Mouse (Mus musculus) G1E (cell line): Measurements from ENCODE around the gene Pih1d1. TPM values are rescaled to one million over a fixed set of nuclear protein-coding genes. Genes with fewer than 3 reads are reported as not detected.
A peak's percentile ranks its signal among the peaks of the same experiment; 100 is the strongest.
"Not testable (repeated sequence)": the region's sequence is repeated elsewhere in the genome, so short reads cannot be mapped to it uniquely, and the experiment has no call there.

Experiments used
- ATAC-seq: 2 replicates; pipeline ENCODE4 v1.8.0; 2016; ENCODE audit warnings: mild to moderate bottlenecking; ENCODE audit not compliant: insufficient number of reproducible peaks, poor library complexity, low FRiP score, severe bottlenecking; ENCODE audit errors: extremely low read depth
- DNase-seq: peaks from one replicate; pipeline ENCODE4 v3.0.0; 2012; ENCODE audit warnings: low spot score
- H3K27me3 ChIP-seq: 2 replicates; pipeline ENCODE4 v1.6.1; 2012; ENCODE audit warnings: mild to moderate bottlenecking, low read length, inconsistent platforms; ENCODE audit not compliant: insufficient read depth
- H3K36me3 ChIP-seq: replicated peaks from 2 replicates; pipeline ENCODE3; 2012; ENCODE audit warnings: mild to moderate bottlenecking, inconsistent platforms
- H3K4me1 ChIP-seq: 2 replicates; pipeline ENCODE4 v1.6.1; 2012; ENCODE audit warnings: low read depth, low read length, inconsistent platforms, mixed read lengths; ENCODE audit not compliant: insufficient read depth
- H3K4me3 ChIP-seq: 2 replicates; pipeline ENCODE4 v1.5.1; 2012; ENCODE audit warnings: low read depth, mild to moderate bottlenecking, inconsistent platforms, low read length, moderate library complexity, mixed read lengths
- H3K9me3 ChIP-seq: replicated peaks from 2 replicates; pipeline ENCODE4 v1.6.1; 2012; ENCODE audit warnings: inconsistent platforms
- CTCF ChIP-seq: IDR thresholded peaks from 2 replicates; pipeline ENCODE4 v1.5.1; 2012; ENCODE audit warnings: low read depth, low read length, inconsistent platforms, mixed read lengths
- GATA1 ChIP-seq: IDR thresholded peaks from 2 replicates; pipeline ENCODE4 v1.6.1; 2012; ENCODE audit warnings: borderline replicate concordance, low read length, inconsistent platforms, mixed read lengths
- GATA2 ChIP-seq: IDR thresholded peaks from 2 replicates; pipeline ENCODE4 v1.6.1; 2012; ENCODE audit warnings: low read depth, low read length, inconsistent platforms, borderline replicate concordance
- POLR2AphosphoS5 ChIP-seq: IDR thresholded peaks from 2 replicates; pipeline ENCODE4 v1.6.1; 2012; ENCODE audit warnings: low read depth, low read length, inconsistent platforms; ENCODE audit not compliant: insufficient replicate concordance
- TAL1 ChIP-seq: conservative IDR thresholded peaks from 2 replicates; pipeline ENCODE4 v1.6.1; 2012; ENCODE audit warnings: low read depth, low read length, inconsistent platforms, mixed read lengths
- polyA plus RNA-seq: library from polyadenylated mRNA; stranded (reverse); fragments of >175 nt; gene quantifications from 2 replicates; pipeline ENCODE4 v1.2.3, GENCODE M21; 2012
- total RNA-seq, 2 experiments: library from RNA; stranded (forward) in 1 of 2; stranded (reverse) in 1 of 2; fragments of 200-1000 nt in 1 of 2; fragments of >200 nt in 1 of 2; fragmentation: Nextera tagmentation in 1 of 2; gene quantifications; 2 replicates each; pipeline ENCODE4 v1.2.3; 2014 to 2017

Pih1d1 gene
- total RNA-seq (2014; fragmentation: Nextera tagmentation) (82.8 and 124 TPM in 2 replicates), total RNA-seq (2017) (60.9 and 68.4 TPM in 2 replicates), polyA plus RNA-seq (46.4 TPM in 2 replicates)

DNA sequence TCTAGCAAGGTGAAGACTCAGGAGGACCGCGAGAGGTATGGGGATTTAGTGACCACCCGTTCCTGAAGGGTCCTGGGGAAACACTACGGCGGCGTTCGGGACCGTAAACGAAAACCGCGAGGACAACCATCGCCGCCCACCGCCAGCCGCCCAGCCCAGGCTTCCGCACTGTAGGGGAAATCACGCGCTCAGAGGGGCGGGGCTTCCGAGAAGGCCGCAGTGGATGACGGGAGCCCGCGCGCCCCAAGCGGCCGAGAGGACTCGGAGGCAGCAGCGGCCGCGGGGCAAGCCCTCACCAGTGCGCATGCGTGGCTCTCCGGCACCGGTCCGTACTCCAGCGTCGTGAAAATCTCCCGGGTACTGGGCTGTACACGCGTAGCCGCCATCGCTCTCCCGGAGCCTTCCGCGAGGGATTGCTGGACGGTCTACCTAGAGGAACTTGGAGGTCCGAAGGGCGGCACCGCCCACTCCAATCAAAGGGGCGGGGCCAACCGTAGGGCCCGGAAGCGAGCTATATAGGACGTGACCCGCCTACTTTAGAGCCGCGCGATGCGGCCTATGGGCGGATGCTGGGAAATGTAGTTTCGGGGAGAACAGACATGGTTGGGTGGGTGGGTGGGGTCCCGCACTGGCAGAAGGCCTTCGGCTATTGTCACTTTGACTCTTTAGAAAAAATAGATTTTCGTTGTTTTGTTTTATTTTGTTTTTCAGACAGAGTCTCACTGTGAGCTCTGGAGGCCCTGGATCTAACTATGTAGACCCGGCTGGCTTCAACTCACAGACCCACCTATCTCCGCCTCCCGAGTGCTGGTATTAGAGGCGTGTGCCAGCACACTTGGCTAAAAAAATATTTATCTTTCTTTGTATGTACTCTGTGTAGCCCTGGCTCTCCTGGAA lies at the start of gene Pih1d1, which contains the start of gene Aldh16a1:
Gene Pih1d1 (plus strand): TSS at position 208 of the 897 bp plus-strand sequence.
Gene Aldh16a1 (minus strand): TSS at position 489 of the 897 bp plus-strand sequence.
- Histone ChIP-seq H3K36me3 (peaks cover 69% of the 10 kb centered on the region), H3K27me3 (no peaks in the 10 kb centered on the region), H3K4me3 (peak within 1 kb of the TSS; percentile 81), H3K9me3 (no peaks in the 10 kb centered on the region), H3K4me1 (peaks cover 49% of the 10 kb centered on the region)
- DNase-seq (peak; percentile 86), ATAC-seq (peak; percentile 75)
- TF ChIP-seq POLR2AphosphoS5 (no peak), TAL1 (no peak), GATA1 (no peak), GATA2 (no peak), CTCF (no peak)

DNA sequence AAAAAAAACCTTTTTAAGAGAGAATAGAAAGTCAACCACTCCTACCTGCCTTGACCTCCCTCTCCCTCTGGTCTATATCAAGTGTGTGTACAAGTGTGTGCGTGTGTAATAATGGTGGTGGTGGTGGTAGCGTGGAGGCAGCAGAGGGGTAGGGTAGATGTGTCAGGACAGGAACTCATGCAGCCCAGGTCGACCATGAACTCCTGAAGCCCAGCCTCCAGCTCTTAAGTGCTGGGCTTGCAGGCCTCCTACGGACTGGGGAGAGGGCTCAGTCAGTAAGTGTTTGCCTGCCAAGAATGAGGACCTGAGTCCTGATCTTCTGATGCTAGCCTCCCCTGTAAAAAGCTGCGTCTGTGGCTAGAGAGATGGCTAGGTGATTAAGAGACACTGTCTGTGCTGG lies 49.2 kb upstream of the Pih1d1 start:
- no peaks in the 10 kb centered on the region for H3K9me3 ChIP-seq
- no peak overlapping the region for H3K4me3 ChIP-seq
- peaks cover 10% of the 10 kb centered on the region for H3K4me1 ChIP-seq
- no peak for DNase-seq
- no peak for ATAC-seq
- no peaks in the 10 kb centered on the region for H3K36me3 ChIP-seq
- TF ChIP-seq GATA2: no peak
- TF ChIP-seq GATA1: no peak
- no peak for TF ChIP-seq CTCF
- TF ChIP-seq TAL1: no peak
- TF ChIP-seq POLR2AphosphoS5: no peak
- peaks cover 55% of the 10 kb centered on the region for H3K27me3 ChIP-seq

DNA sequence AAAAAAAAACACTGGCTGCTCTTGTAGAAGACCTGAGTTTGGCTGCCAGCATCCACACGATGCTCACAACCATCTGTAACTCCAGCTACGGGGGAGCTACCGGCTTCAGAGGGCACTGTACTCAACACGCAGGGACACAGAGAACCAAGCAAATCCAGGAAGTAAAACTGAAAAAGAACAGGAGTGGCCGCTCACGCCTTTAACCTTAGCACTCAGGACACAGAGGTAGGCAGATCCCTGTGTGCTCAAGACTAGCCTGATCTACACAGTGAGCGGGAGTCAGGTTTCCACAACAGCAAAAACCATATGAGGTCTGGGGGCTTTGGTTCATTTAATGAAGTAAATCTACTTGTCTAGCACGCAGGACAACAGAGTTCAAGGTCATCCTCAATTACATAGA lies 48.6 kb upstream of the Pih1d1 start:
- no peak for DNase-seq
- no peak overlapping the region for H3K4me3 ChIP-seq
- TF ChIP-seq CTCF: no peak
- TF ChIP-seq GATA2: no peak
- no peak for TF ChIP-seq GATA1
- no peak for TF ChIP-seq TAL1
- TF ChIP-seq POLR2AphosphoS5: no peak
- no peak for ATAC-seq
- peaks cover 55% of the 10 kb centered on the region for H3K27me3 ChIP-seq
- no peaks in the 10 kb centered on the region for H3K36me3 ChIP-seq
- H3K4me1 ChIP-seq: peaks cover 12% of the 10 kb centered on the region
- no peaks in the 10 kb centered on the region for H3K9me3 ChIP-seq

DNA sequence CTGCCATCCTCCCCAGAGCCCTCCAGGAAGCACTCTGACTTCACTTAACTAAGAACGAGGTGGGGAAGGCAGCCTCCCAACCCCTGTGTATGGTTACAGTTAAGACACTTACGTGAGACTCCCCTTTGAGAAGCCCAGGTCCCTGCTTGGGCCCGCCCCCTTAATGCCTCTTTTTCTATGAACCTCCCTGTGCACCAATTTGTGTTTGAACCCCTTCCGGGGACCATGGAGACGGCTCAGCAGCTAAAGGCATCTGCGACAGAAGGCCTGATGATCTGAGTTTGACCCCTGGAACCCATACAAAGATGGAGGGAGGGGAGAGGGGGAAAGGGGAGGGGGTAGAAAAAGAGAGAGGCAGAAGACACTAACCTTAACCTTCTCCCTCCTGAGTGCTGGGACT lies 47.7 kb upstream of the Pih1d1 start:
- no peak overlapping the region for H3K4me3 ChIP-seq
- TF ChIP-seq TAL1 (no peak), GATA1 (no peak), GATA2 (no peak), POLR2AphosphoS5 (no peak), CTCF (no peak)
- ATAC-seq: no peak
- no peaks in the 10 kb centered on the region for H3K9me3 ChIP-seq
- H3K36me3 ChIP-seq: no peaks in the 10 kb centered on the region
- peaks cover 57% of the 10 kb centered on the region for H3K27me3 ChIP-seq
- DNase-seq: no peak
- peaks cover 15% of the 10 kb centered on the region for H3K4me1 ChIP-seq

DNA sequence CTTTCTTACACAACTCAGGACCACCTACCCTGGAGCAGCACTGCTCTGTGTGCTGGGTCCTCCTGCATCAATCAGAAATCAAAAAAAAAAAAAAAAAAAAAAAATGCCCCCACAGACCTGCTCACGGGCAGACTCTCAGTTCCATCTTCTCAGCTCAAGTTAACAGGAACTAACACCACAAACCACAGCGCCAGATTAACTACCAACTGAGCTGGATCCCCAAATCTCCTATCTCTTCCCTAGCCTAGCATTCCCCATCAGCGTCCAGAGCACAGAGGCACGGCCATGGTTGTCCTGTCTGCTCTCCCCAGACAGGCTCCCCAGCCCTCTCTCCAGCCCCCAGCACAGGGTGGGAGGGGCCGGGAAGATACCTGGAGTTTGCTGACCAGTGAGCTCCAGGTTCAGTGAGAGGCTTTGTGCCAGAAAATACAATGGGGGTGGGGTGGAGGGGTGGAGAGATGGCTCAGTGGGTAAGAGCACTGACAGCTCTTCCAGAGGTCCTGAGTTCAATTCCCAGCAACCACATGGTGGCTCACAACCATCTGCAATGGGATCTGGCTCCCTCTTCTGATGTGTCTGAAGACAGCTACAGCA lies 47.0 kb upstream of the Pih1d1 start:
- TF ChIP-seq CTCF (no peak), GATA2 (no peak), TAL1 (no peak), GATA1 (no peak), POLR2AphosphoS5 (no peak)
- Histone ChIP-seq H3K4me3 (no peak overlapping the region), H3K9me3 (no peaks in the 10 kb centered on the region), H3K36me3 (no peaks in the 10 kb centered on the region), H3K27me3 (peaks cover 50% of the 10 kb centered on the region), H3K4me1 (peaks cover 20% of the 10 kb centered on the region)
- ATAC-seq (no peak), DNase-seq (no peak)

DNA sequence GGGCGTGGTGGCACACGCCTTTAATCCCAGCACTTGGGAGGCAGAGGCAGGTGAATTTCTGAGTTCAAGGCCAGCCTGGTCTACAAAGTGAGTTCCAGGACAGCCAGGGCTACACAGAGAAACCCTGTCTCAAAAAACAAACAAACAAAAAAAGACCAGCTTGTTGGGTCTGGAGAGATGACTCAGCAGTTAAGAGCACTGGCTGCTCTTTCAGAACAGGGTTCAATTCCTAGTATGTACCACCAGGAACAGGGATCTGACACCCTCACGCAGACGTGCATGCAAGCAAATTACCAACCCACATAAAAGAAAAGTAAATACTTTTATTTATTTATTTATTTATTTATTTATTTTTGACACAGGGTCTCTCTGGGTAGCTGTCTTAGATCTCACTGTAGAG lies 44.0 kb upstream of the Pih1d1 start:
- DNase-seq, H3K4me3 ChIP-seq, H3K36me3 ChIP-seq, ATAC-seq, H3K9me3 ChIP-seq: not testable (repeated sequence)
- Histone ChIP-seq H3K4me1 (peaks cover 27% of the 10 kb centered on the region), H3K27me3 (peaks cover 24% of the 10 kb centered on the region)

DNA sequence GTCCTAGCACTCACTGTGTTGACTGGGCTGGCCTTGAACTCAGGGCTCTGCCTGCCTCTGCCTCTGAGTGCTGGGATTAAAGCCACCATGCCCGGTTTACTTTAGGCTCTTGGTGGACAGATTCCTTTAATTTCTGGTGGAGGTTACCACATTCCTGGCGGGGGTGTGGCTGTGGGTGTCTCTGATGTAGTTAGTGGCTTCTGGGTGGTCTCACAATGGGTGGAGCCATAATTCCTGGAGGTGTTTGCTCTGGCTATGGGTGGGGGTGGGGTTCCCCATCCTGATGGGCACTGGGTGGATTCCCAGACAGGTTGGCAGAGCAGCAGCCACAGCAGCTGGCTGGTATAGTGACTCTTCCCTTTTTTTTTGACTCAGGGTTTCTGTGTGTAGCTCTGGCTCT lies 42.2 kb upstream of the Pih1d1 start:
- DNase-seq (no peak), ATAC-seq (no peak)
- Histone ChIP-seq H3K4me3 (no peak overlapping the region), H3K4me1 (peaks cover 31% of the 10 kb centered on the region), H3K36me3 (no peaks in the 10 kb centered on the region), H3K9me3 (no peaks in the 10 kb centered on the region), H3K27me3 (peaks cover 7% of the 10 kb centered on the region)
- TF ChIP-seq CTCF (no peak), GATA1 (no peak), GATA2 (no peak), TAL1 (no peak), POLR2AphosphoS5 (no peak)
